Mouse (Mus musculus): ENCODE data around the gene Npb. TPM values are rescaled to one million over a fixed set of nuclear protein-coding genes. Genes with fewer than 3 reads are reported as not detected.

The Npb gene
- polyA plus RNA-seq, 1 experiment from 2014 or later: 4.4 TPM

- 0% methylated on average over 23 of the region's 24 CpGs for WGBS
- peaks cover 15% of the 10 kb centered on the region for H3K4me1 ChIP-seq (replicated peaks; ENCODE audit: control insufficient read depth, insufficient read depth, low read length)
- H3K9me3 ChIP-seq (ENCODE audit: control insufficient read depth, low read length): no peaks in the 10 kb centered on the region
- ATAC-seq (replicated peaks; ENCODE audit: low FRiP score, low TSS enrichment, low read depth) (peak; percentile 38), DNase-seq (ENCODE audit: low spot score) (no peak)
- peaks cover 42% of the 10 kb centered on the region for H3K36me3 ChIP-seq (ENCODE audit: control insufficient read depth, insufficient read depth, low read length)
- no peaks in the 10 kb centered on the region for H3K27me3 ChIP-seq (replicated peaks; ENCODE audit: control insufficient read depth, insufficient read depth, low read length)
- peak overlapping the region; percentile 95 for H3K27ac ChIP-seq (ENCODE audit: low read depth)
- peak overlapping the region; percentile 98 for H3K4me3 ChIP-seq (ENCODE audit: low read depth, low read length)
- H3K4me2 ChIP-seq (ENCODE audit: low read length): peak overlapping the region; percentile 81
- peak overlapping the region; percentile 94 for H3K9ac ChIP-seq (ENCODE audit: low read length)
These were observed 35.9 kb upstream of the Npb start for GRCm38 (mm10) chr11:120572417-120572751.

GRCm38 (mm10) chr11:120572752-120573584 lies 35.3 kb upstream of the Npb start, which contains the start of gene P4hb:
Gene P4hb, minus strand, starts transcription at chr11:120573253.
- peak; percentile 96 for ATAC-seq (replicated peaks; ENCODE audit: low FRiP score, low TSS enrichment, low read depth)

GRCm38 (mm10) chr11:120573585-120574277 lies 34.5 kb upstream of the Npb start:
- Histone ChIP-seq H3K4me1 (replicated peaks; ENCODE audit: control insufficient read depth, insufficient read depth, low read length) (peaks cover 15% of the 10 kb centered on the region), H3K27ac (ENCODE audit: low read depth) (peak overlapping the region; percentile 95), H3K9ac (ENCODE audit: low read length) (peak overlapping the region; percentile 94), H3K4me2 (ENCODE audit: low read length) (peak overlapping the region; percentile 85), H3K4me3 (ENCODE audit: low read depth, low read length) (peak overlapping the region; percentile 98), H3K36me3 (ENCODE audit: control insufficient read depth, insufficient read depth, low read length) (peaks cover 42% of the 10 kb centered on the region), H3K9me3 (ENCODE audit: control insufficient read depth, low read length) (no peaks in the 10 kb centered on the region), H3K27me3 (replicated peaks; ENCODE audit: control insufficient read depth, insufficient read depth, low read length) (no peaks in the 10 kb centered on the region)
- WGBS: under 1% methylated on average over 23 of the region's 23 CpGs
- ATAC-seq (replicated peaks; ENCODE audit: low FRiP score, low TSS enrichment, low read depth) (no peak), DNase-seq (ENCODE audit: low spot score) (no peak)

More at GRCm38 (mm10) chr11:120572752-120573584, 35.3 kb upstream of the Npb start, which contains the start of gene P4hb:
- Histone ChIP-seq H3K4me2 (ENCODE audit: low read length) (peak within 1 kb of the TSS; percentile 85), H3K27ac (ENCODE audit: low read depth) (peak within 1 kb of the TSS; percentile 95), H3K36me3 (ENCODE audit: control insufficient read depth, insufficient read depth, low read length) (peaks cover 42% of the 10 kb centered on the region), H3K27me3 (replicated peaks; ENCODE audit: control insufficient read depth, insufficient read depth, low read length) (no peaks in the 10 kb centered on the region), H3K4me3 (ENCODE audit: low read depth, low read length) (peak within 1 kb of the TSS; percentile 98), H3K9me3 (ENCODE audit: control insufficient read depth, low read length) (no peaks in the 10 kb centered on the region), H3K9ac (ENCODE audit: low read length) (peak within 1 kb of the TSS; percentile 94), H3K4me1 (replicated peaks; ENCODE audit: control insufficient read depth, insufficient read depth, low read length) (peaks cover 15% of the 10 kb centered on the region)
- WGBS: under 1% methylated on average over 94 of the region's 94 CpGs
- peak; percentile 99 for DNase-seq (ENCODE audit: low spot score)

GRCm38 (mm10) chr11:120574278-120574600 lies 34.0 kb upstream of the Npb start:
- H3K9ac ChIP-seq (ENCODE audit: low read length): peak overlapping the region; percentile 94

GRCm38 (mm10) chr11:120575046-120575445 lies 33.2 kb upstream of the Npb start:
- Histone ChIP-seq H3K9me3 (ENCODE audit: control insufficient read depth, low read length) (no peaks in the 10 kb centered on the region), H3K36me3 (ENCODE audit: control insufficient read depth, insufficient read depth, low read length) (peaks cover 49% of the 10 kb centered on the region), H3K9ac (ENCODE audit: low read length) (no peak overlapping the region), H3K4me3 (ENCODE audit: low read depth, low read length) (no peak overlapping the region), H3K27ac (ENCODE audit: low read depth) (no peak overlapping the region), H3K4me1 (replicated peaks; ENCODE audit: control insufficient read depth, insufficient read depth, low read length) (peaks cover 24% of the 10 kb centered on the region), H3K27me3 (replicated peaks; ENCODE audit: control insufficient read depth, insufficient read depth, low read length) (no peaks in the 10 kb centered on the region), H3K4me2 (ENCODE audit: low read length) (no peak overlapping the region)
- ATAC-seq (replicated peaks; ENCODE audit: low FRiP score, low TSS enrichment, low read depth) (no peak), DNase-seq (ENCODE audit: low spot score) (no peak)
- 85% methylated on average over 2 of the region's 2 CpGs for WGBS

More at GRCm38 (mm10) chr11:120574278-120574600, 34.0 kb upstream of the Npb start:
- 44% methylated on average over 5 of the region's 5 CpGs for WGBS
- no peaks in the 10 kb centered on the region for H3K27me3 ChIP-seq (replicated peaks; ENCODE audit: control insufficient read depth, insufficient read depth, low read length)
- peaks cover 45% of the 10 kb centered on the region for H3K36me3 ChIP-seq (ENCODE audit: control insufficient read depth, insufficient read depth, low read length)
- no peaks in the 10 kb centered on the region for H3K9me3 ChIP-seq (ENCODE audit: control insufficient read depth, low read length)
- DNase-seq (ENCODE audit: low spot score): no peak
- H3K4me1 ChIP-seq (replicated peaks; ENCODE audit: control insufficient read depth, insufficient read depth, low read length): peaks cover 16% of the 10 kb centered on the region
- no peak for ATAC-seq (replicated peaks; ENCODE audit: low FRiP score, low TSS enrichment, low read depth)
- peak overlapping the region; percentile 95; the same call in 1 of the 2 replicates for H3K27ac ChIP-seq (ENCODE audit: low read depth)
- H3K4me3 ChIP-seq (ENCODE audit: low read depth, low read length): peak overlapping the region; percentile 98
- H3K4me2 ChIP-seq (ENCODE audit: low read length): peak overlapping the region; percentile 85

GRCm38 (mm10) chr11:120575940-120576339 lies 32.3 kb upstream of the Npb start:
- Histone ChIP-seq H3K4me3 (ENCODE audit: low read depth, low read length) (no peak overlapping the region), H3K4me2 (ENCODE audit: low read length) (no peak overlapping the region), H3K36me3 (ENCODE audit: control insufficient read depth, insufficient read depth, low read length) (peaks cover 41% of the 10 kb centered on the region), H3K9me3 (ENCODE audit: control insufficient read depth, low read length) (no peaks in the 10 kb centered on the region), H3K27me3 (replicated peaks; ENCODE audit: control insufficient read depth, insufficient read depth, low read length) (no peaks in the 10 kb centered on the region), H3K4me1 (replicated peaks; ENCODE audit: control insufficient read depth, insufficient read depth, low read length) (peaks cover 27% of the 10 kb centered on the region), H3K27ac (ENCODE audit: low read depth) (no peak overlapping the region), H3K9ac (ENCODE audit: low read length) (no peak overlapping the region)
- DNase-seq (ENCODE audit: low spot score) (no peak), ATAC-seq (replicated peaks; ENCODE audit: low FRiP score, low TSS enrichment, low read depth) (no peak)

GRCm38 (mm10) chr11:120576365-120576981 lies 31.8 kb upstream of the Npb start:
- H3K36me3 ChIP-seq (ENCODE audit: control insufficient read depth, insufficient read depth, low read length): peaks cover 36% of the 10 kb centered on the region
- H3K9me3 ChIP-seq (ENCODE audit: control insufficient read depth, low read length): no peaks in the 10 kb centered on the region
- no peaks in the 10 kb centered on the region for H3K27me3 ChIP-seq (replicated peaks; ENCODE audit: control insufficient read depth, insufficient read depth, low read length)
- H3K4me1 ChIP-seq (replicated peaks; ENCODE audit: control insufficient read depth, insufficient read depth, low read length): peaks cover 22% of the 10 kb centered on the region
- no peak overlapping the region for H3K4me2 ChIP-seq (ENCODE audit: low read length)
- DNase-seq (ENCODE audit: low spot score): no peak
- H3K27ac ChIP-seq (ENCODE audit: low read depth): no peak overlapping the region
- 76% methylated on average over 3 of the region's 3 CpGs for WGBS
- no peak overlapping the region for H3K9ac ChIP-seq (ENCODE audit: low read length)
- no peak overlapping the region for H3K4me3 ChIP-seq (ENCODE audit: low read depth, low read length)
- no peak for ATAC-seq (replicated peaks; ENCODE audit: low FRiP score, low TSS enrichment, low read depth)

GRCm38 (mm10) chr11:120577211-120578023 lies 30.9 kb upstream of the Npb start:
- WGBS: 85% methylated on average over 7 of the region's 7 CpGs
- no peaks in the 10 kb centered on the region for H3K9me3 ChIP-seq (ENCODE audit: control insufficient read depth, low read length)
- no peak for ATAC-seq (replicated peaks; ENCODE audit: low FRiP score, low TSS enrichment, low read depth)
- no peak overlapping the region for H3K4me3 ChIP-seq (ENCODE audit: low read depth, low read length)
- H3K27me3 ChIP-seq (replicated peaks; ENCODE audit: control insufficient read depth, insufficient read depth, low read length): no peaks in the 10 kb centered on the region
- no peak overlapping the region for H3K4me2 ChIP-seq (ENCODE audit: low read length)
- peaks cover 25% of the 10 kb centered on the region for H3K4me1 ChIP-seq (replicated peaks; ENCODE audit: control insufficient read depth, insufficient read depth, low read length)
- no peak for DNase-seq (ENCODE audit: low spot score)
- no peak overlapping the region for H3K9ac ChIP-seq (ENCODE audit: low read length)
- 0 out of 2 replicates have a peak overlapping the region, but pooled peaks have one; percentile 10 for H3K27ac ChIP-seq (ENCODE audit: low read depth)
- H3K36me3 ChIP-seq (ENCODE audit: control insufficient read depth, insufficient read depth, low read length): peaks cover 35% of the 10 kb centered on the region

Data from intestine, embryonic 14.5 days (tissue).